Mouse (Mus musculus): Measurements from ENCODE around the gene Ankrd52. TPM values are rescaled to one million over a fixed set of nuclear protein-coding genes. Genes with fewer than 3 reads are reported as not detected.

Gene Ankrd52
- total RNA-seq, 4 experiments from 2014 or later: 39.8 to 45.9 (median 44.0) TPM

GRCm38 (mm10) chr10:128369599-128369998, 7.3 kb upstream of the Ankrd52 start:
- DNase-seq (ENCODE audit: low spot score): no peak

GRCm38 (mm10) chr10:128370021-128370420, 6.9 kb upstream of the Ankrd52 start:
- no peak for DNase-seq (ENCODE audit: low spot score)

GRCm38 (mm10) chr10:128370601-128371000, 6.3 kb upstream of the Ankrd52 start:
- no peak for DNase-seq (ENCODE audit: low spot score)

- DNase-seq (ENCODE audit: low spot score): no peak
These were observed 4.8 kb upstream of the Ankrd52 start for GRCm38 (mm10) chr10:128372142-128372541.

GRCm38 (mm10) chr10:128372989-128373748, 3.7 kb upstream of the Ankrd52 start:
- peak; percentile 69 for DNase-seq (ENCODE audit: low spot score)

GRCm38 (mm10) chr10:128374393-128374792, 2.5 kb upstream of the Ankrd52 start:
- DNase-seq (ENCODE audit: low spot score): no peak

- no peak for DNase-seq (ENCODE audit: low spot score)
These were observed 838 bp upstream of the Ankrd52 start for GRCm38 (mm10) chr10:128376099-128376454.

- DNase-seq (ENCODE audit: low spot score): no peak
These were observed 466 bp downstream of the Ankrd52 start for GRCm38 (mm10) chr10:128377222-128377939.

- DNase-seq (ENCODE audit: low spot score): no peak
These were observed 1.1 kb downstream of the Ankrd52 start for GRCm38 (mm10) chr10:128377940-128378448.

- no peak for DNase-seq (ENCODE audit: low spot score)
These were observed 1.5 kb downstream of the Ankrd52 start for GRCm38 (mm10) chr10:128378462-128378861.

GRCm38 (mm10) chr10:128379260-128379659, 2.3 kb downstream of the Ankrd52 start:
- DNase-seq (ENCODE audit: low spot score): no peak

- no peak for DNase-seq (ENCODE audit: low spot score)
These were observed 3.6 kb downstream of the Ankrd52 start for GRCm38 (mm10) chr10:128380565-128380964.

GRCm38 (mm10) chr10:128382482-128382881, 5.6 kb downstream of the Ankrd52 start:
- no peak for DNase-seq (ENCODE audit: low spot score)

GRCm38 (mm10) chr10:128385902-128386301, 9.0 kb downstream of the Ankrd52 start:
- DNase-seq (ENCODE audit: low spot score): no peak

GRCm38 (mm10) chr10:128388941-128389340, 12.0 kb downstream of the Ankrd52 start:
- DNase-seq (ENCODE audit: low spot score): no peak

- DNase-seq (ENCODE audit: low spot score): no peak
These were observed 12.7 kb downstream of the Ankrd52 start for GRCm38 (mm10) chr10:128389570-128389969.

- DNase-seq (ENCODE audit: low spot score): no peak
These were observed 13.5 kb downstream of the Ankrd52 start for GRCm38 (mm10) chr10:128390366-128390765.

GRCm38 (mm10) chr10:128391850-128392249, 14.9 kb downstream of the Ankrd52 start:
- peak; percentile 28 for DNase-seq (ENCODE audit: low spot score)

- DNase-seq (ENCODE audit: low spot score): no peak
These were observed 19.2 kb downstream of the Ankrd52 start for GRCm38 (mm10) chr10:128396017-128396673.

GRCm38 (mm10) chr10:128396716-128397264, 19.9 kb downstream of the Ankrd52 start:
- DNase-seq (ENCODE audit: low spot score): no peak

- peak; percentile 34 for DNase-seq (ENCODE audit: low spot score)
These were observed 20.6 kb downstream of the Ankrd52 start for GRCm38 (mm10) chr10:128397466-128397865.

GRCm38 (mm10) chr10:128400338-128400737, 23.4 kb downstream of the Ankrd52 start:
- no peak for DNase-seq (ENCODE audit: low spot score)

Data from heart, adult 8-10 months (tissue).